Mouse (Mus musculus): ENCODE results near the gene Fads3. TPM values are rescaled to one million over a fixed set of nuclear protein-coding genes. Genes with fewer than 3 reads are reported as not detected.

Fads3 gene
- total RNA-seq, 2 experiments from 2014 or later = 55.6 to 55.7 TPM

DNA sequence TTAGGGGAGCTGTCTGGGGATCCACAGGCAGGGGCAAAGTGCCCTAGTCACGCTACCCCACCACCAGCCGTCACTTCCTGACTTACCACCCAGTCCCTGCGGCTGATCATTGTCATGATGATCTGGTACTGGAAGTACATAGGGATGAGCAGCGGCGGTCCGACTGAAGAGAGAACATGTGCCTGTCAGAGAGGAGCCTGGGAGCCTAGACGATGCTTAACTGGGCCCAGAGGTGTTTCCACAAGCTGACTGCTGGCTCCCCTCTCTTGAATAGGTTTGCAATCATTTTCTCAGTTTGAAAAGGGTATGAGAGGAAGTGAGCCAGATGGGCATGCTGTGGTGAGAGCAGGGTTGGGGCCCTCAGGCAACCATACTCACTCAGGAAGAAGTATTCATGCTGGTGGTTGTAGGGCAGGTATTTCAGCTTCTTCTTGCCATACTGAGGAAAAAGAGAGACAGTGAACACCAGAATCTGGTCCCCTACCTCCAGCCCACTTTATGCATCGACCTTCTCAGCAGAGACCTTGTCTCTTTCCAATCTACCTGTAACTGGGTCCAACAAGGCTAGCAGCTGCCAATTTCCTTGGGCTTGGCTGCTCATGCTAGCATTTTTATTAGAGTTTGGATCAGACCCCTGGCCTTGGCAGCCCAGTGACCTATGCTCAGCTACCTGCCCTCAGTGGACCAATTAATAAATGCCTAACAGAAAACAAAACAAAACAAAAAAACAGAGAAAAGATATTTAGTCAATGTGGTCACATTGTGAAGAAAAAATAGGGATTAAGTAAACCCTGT lies 29.0 kb downstream of the Fads3 start:
- DNase-seq = no peak

DNA sequence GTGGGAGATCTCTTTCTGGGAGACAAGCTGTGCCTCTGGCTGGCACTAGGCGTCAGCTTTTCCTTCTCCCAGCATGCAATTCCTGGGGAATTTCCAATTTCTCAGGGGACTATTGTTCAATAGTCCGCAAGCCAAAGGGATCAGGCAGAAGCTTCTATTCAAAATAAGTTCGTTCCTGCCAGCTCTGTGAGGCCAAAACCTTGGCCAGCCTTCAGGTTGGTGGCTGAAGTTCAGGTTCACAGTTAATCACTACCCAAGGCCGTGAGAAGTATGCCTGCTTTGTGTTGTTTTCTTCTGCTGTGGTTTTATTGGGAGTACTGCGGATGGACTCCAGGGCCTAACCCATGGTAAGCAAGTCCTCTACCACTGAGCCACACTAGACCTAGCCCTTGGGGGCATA lies 29.8 kb downstream of the Fads3 start:
- no peak for DNase-seq

DNA sequence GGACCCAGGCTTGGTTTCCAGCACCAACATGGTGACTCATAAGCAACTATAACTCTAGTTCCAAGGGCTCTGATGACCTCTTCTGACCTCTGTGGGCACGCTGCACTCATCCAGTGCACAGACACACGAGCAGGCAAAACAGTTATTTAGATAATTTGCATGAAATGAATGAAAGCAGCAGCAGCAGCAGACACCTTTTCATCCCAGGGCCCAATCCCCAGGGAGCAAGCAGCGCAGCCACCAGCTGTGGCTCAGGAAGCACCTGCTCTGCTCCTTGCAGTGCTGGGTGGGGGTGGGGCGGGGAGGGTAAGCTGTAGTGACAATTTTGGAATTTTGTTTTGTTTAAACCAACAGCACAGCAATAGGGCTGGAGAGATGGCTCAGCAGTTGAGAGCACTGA lies 30.5 kb downstream of the Fads3 start:
- no peak for DNase-seq

DNA sequence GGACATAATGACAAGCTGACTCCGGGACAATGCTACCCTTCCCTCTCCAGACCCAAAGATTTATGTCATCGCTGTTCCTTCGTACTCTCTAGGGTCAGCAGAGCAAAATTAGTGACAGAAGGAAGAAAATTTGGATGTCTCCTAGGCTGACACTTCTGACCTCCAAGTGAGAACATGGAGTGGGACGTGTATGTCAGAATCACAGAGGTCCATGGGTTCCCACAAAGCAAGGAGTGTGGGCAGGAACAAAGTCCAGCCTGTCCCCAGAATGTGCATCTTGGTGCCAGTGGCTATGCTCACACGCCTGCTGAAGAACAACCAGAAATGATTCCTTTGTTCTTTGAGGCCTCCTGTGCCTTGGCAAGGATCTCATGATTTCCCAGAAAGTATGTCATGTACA lies 31.8 kb downstream of the Fads3 start:
- no peak for DNase-seq

DNA sequence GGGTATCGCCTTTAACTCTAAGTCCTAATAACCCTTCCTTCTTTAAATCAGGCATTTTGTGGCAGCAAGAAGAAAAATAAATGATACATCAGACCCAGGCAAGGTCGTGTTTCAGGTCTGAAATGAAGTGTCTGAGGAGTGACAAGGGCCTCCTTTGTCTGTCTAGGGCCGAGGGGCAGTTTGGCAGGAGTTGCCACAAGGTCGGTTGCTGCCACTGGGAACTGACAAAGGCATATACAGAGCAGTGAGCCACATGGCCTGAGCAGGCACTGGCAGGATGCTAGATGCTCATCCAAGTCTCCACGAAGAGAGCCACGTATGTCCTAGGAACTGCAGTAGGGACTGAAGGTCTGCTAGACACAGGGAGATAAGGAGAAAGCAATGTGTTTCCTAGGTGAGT lies 37.0 kb downstream of the Fads3 start:
- DNase-seq = no peak

DNA sequence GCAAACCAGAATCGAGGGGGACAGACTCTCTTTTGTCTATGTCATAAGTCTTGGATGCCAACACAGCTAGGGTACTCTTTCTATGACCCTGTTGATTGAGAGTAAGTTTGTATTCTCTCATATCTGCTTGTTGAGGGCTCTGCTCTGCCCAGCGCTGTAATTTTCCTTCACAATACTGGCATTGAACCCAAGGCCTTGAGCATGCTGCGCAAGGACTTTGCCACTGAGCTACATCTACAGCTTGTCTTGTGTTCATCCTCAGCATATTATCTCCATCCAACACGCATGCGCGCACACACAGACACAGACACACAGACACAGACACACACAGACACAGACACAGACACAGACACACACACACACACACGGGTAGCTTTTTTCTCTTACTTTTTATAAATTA lies 39.0 kb downstream of the Fads3 start:
- no peak for DNase-seq

DNA sequence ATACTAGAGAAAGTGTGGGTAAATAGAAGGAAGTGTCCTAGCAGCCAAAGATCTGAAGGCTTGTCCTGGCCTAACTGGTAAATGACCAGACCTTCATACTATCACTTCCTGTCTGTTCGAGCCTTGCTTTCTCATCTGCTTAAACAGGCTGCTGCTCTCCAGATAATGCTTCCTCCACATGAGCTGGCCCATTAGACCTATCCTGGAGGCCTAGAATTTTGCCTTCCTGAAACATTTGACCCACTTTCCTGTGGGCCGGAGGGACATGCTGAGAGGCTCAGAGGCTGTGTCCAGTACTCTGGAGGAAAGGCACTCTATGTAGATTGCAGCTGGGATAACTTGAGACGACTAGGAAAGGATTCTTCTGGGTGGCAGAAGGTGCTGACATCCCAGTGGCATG lies 40.7 kb downstream of the Fads3 start:
- peak; percentile 29 for DNase-seq

DNA sequence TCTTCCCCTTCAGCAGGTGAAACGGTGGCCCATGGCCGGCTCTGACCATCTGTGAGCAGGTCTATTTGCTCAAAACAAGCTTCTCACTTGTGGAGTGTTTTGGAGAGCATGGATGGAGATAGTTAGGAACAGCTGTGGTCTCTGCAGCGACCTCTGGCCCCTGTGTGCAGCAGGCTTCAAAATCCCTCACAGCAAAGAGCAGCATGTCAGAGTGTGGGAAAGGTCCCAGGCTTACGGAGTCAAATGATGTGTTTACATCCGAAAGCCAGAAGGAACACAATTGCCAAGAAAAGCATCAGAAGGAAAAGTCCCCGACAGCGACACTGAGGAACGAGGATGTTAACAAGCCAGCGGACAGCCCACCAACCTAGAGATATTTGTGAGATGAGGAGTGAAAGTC lies 44.1 kb downstream of the Fads3 start:
- DNase-seq = no peak

DNA sequence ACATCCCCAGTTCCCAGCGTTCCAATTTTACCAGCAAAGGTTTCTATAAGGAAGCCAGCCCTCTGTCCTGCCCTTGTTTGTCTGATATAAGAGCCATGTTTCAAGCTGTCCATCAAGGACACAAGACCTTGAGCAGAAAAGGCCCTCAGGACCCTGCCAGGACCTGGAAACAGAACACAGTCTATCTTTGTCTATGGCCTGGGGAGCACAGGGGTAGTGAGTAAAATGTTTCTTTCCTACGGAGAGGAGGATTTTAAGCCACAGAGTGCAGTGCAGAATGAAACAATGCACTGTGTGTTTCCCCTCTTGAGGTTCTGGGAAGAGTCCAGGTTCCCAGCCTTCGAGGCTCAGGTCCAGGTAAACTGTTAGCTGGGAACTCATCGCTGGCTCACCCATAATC lies 45.6 kb downstream of the Fads3 start:
- DNase-seq = no peak

DNA sequence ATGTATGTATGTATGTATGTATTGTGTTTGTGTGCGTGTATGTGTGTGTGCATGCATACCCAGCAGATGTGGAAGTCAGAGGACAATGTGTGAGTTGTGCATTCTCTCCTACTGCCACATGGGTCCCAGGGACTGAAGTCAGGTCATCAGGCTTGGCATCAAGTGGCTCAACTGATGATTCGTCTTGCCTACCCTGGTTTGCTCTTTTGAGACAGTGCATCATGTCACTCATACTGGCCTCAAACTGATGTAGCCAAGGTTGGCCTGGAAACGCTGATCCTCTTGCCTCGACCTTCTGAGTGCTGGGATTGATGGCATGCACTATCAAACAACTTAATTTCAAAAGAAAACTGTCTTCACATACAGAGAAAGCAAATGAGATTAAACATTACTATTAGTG lies 52.5 kb downstream of the Fads3 start:
- no peak for DNase-seq

DNA sequence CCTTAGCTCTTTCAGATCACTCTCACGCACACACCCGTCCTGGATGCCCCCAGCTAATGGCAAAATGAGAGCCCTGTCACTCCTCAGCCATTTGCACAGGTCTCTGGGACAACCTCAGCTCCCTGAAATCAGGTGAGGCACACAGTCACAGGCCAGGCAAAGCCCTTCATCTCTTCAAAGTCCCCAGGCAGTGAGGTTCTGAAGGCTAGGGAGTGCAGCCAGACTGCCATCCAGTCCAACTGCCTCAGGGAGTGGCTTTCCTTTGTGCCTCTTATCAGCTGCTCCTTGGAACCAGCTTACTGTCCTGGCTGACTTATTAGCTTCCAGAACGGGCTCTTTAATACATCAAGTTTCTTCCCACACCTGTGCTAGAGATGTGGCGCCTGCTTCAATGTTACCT lies 53.3 kb downstream of the Fads3 start:
- DNase-seq = no peak

DNA sequence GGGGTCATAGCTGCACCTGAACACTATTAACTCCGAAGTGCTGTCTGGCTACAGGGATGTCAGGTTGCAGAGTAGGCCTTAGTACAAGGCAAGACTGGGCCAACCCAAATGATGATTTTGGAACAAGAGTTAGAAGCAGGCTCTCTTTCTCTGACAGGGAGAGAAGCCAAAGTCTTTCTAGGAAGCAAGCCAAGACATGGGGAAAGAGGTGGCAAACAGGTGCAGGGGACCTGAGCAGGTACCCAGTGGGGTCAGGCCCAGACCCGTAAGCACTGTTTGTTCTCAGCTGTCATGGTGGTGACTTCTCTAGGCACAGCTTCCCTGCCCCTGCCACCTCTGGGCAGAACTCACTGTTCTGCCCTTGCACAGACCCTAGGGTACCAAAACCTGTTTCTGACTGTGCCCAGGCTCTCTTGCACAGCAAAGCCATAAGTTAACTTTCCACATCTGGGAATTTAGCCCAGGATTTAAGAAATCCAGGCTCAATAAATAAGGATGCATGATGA lies 55.1 kb downstream of the Fads3 start:
- DNase-seq = no peak

DNA sequence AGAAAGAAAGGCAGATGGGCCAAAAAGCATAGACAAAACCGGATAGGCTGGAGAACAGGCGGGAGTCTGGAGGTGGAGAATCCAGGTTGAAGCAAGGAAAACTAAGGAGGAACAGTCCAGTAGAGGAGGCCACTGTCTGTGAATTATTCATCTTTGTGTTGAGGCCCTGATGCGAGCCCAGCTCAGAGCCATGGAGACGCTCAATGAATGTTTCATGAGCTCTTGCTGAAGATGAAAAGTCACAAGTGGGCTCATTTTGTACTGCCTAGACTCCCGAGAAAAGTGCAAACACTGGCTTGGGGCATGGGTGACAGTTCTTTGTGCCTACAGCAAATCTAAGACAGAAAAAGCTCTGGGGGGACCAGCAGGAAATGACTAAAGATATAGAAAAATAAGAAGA lies 56.5 kb downstream of the Fads3 start:
- DNase-seq = no peak

DNA sequence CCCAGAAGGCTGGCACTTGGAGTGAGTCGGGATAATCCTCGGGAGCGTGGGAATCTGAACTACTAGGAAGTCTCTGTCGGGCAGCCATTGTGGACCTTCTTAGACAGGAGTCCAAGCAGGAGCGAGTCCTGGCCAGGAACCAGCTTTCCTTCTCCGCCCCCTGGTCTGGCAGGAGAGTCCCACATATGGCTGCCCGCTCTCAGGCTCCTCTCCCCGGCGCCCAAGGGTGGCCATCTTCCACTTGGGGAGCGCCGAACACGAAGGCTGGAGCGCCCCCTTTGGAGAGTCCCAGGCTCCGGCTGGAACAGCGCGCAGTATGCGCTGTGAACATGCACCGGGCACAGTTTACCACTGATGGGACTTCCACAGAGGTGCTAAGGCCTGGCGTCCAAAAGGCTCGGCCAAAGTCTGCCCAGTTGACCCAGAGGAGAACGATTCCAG lies 59.3 kb downstream of the Fads3 start:
- peak; percentile 87 for DNase-seq

DNA sequence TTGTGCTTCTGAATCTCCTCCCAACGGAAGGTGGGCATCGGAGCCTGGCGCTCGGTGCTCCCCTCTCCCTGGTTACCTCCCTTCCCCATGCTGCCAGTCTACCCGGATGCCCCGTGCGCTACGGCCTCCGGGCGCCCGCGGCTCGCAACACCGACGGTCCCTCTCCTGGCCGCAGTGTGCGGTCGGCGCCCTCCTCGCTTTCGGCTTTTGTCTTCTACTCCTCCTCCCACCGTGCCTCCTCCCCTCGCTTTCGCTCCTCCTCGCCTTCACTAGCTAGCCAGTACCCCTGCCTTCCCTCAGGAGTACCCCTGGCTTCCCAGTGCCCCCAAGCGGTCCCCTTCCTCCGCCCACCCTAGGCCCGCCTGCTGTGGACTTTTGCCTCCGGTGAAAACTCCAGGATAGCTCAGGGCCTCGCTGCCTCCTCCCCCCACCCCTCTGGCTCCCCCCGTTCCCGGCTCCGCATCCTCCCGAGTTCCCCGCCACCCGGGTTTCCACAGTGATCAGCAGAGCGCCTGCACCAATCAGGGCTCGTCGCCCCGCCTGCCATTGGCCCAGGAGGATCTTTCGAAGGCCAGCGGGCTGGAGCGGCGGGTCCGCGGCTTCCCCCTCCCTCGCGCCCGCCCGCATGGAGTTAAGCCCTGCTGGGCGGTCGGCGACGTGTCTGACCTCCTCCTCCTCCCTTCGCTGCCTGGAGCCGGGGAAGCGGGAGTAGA lies 60.1 kb downstream of the Fads3 start, which contains the start of gene Fads2:
Gene Fads2, minus strand, starts transcription at position 406 of the 713 bp plus-strand sequence.
- peak; percentile 90 for DNase-seq

DNA sequence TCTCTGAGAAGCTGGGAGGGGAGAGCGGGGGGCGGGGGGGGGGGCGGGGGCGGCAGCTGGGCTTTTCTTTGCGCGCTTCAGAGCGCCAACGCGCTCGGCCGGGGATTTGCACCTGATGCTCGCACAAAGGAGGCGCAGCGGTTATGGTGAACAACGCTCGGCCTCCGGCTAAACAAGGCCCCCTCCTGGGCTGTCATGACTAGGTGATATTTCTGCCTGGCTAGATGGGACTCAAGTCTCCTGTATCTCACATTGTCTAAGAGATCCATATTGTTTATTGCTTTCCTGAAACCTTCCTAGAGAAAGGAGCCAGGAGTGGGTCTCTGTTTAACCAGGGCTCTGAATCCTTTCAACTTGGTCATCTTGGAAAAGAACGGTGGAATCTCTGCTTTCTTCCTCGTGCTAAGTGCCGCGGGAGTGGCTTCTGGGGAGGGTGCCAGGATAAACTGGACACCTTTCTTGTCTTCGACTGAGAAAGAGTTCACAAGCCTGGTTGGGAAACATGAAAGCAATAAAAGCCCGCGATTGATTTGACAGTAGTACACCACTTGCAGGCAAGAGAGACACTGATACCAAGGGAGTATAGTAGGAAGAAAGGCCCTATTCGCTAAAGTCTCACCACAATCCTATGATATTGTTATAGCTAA lies 60.8 kb downstream of the Fads3 start:
- no peak for DNase-seq

DNA sequence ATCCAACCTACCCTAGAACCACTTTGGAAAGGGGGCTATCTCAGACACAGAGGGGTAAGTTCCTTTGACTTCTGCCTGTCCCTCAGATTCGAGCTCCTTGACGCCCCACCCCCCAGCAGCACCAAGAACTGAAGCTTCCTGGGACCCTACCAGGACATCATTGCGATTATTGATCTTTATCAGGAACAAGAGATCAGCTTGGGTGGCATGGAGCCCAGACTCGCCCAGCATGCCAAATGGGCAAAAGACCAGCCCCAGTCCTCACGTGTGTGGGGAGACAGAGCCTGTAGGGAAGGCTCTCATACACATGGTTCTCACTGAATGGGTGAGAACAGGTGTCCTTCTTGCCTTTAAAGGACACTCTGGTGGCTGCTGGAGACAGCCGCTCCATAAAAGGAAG lies 62.9 kb downstream of the Fads3 start:
- DNase-seq = no peak

DNA sequence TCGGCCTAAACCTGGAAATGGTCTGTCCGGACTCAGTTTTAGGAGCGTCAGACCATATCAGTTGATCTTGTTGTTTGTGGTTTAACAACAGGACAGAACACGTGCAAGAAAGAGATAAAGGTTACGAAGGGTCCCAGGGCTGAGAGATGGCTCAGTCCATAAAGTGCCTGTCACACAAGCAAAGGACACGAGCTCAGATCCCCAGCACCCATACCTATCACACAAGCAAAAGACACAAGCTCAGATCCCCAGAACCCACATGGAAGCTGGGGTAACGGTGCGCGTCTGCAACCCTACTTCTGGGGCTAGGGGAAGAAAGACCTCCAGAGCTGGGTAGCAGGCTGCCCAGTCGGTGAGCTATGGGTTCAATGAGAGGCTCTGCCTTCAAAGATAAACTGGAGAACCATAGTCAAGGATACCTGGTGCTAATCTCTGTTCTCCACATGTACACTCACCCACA lies 63.7 kb downstream of the Fads3 start:
- DNase-seq = no peak

DNA sequence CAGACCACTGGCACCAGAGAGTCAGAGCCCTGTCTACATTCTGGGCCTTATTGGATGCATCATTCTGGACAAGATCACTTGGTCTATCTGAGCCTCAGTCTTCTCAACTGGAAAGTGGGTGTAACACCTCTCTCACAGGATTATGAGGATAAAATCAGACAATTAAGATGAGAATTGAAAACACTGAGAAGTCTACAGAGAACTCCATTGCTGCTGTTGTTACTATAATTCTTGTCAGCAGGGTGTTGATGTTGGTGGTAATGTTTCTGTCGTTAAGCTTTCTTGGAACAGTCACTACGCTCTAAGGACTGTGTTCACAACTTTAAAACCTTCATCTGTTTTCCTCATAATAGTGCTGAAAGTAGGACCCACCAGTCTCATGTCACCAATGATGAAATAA lies 65.3 kb downstream of the Fads3 start:
- DNase-seq = no peak

DNA sequence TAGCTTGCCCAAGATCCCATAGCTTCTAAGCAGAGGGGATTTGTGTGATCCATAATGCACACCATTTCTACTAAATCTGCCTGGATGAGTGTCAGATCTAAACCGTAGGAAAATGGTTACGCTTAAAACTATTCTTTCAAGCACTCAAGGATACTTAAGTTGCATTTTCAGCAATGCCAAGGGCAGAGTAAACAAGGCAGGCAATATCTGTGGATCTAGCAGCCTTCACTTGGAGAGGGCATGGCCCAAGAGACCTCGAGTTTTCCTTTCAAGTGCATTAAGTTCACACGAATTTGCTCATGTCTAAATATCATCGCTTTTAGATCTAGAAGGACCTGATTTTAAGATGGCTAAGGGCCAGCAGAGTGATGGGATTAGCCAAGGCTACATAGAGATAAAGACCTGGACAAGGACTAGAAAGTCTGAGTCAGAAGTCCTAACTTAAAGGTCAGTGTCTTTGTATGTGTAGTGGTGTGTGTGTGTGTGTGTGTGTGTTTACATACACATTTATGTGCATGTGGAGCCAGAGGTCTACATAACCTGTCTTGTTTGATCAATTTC lies 65.8 kb downstream of the Fads3 start:
- no peak for DNase-seq

DNA sequence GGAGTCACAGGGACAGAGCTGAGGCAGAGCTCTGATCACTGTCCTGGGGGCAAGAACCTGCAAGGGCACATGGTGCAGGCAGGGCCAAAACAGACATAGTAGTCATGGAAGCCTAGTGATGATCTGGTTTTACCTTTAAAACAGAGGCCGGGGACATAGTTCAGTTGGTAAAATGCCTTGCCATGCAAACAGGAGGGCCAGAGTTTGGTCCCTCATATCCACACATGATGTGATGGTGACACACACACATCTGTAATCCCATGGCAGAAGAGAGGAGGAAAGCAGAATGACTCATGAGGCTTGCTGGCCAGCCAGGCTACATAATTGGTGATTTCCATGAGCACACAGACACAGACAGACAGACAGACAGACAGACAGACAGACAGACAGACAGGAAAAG lies 66.8 kb downstream of the Fads3 start:
- DNase-seq = no peak

DNA sequence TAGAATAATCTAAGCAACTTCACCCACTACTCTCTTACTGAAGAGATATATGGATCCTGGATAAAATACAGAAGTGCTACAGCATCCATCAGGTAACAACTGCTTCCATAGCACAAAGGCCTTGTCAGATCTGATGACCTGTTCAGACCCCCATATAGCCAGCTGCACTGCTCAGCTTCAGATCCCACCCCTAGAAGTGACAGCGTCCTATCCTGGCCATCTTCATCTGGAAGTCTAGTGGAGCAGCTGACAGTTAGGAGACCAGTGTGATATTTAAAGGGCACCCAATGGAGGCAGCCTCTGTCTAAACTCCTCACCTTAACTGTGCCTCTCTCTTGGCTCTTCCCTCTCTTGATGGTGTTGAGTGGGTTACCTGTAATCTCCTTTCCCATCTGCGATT lies 67.3 kb downstream of the Fads3 start:
- no peak for DNase-seq

Measured in heart, postnatal 4 days (tissue).